ENCODE assay signal across 22 mouse cellular contexts in the genomic region with DNA sequence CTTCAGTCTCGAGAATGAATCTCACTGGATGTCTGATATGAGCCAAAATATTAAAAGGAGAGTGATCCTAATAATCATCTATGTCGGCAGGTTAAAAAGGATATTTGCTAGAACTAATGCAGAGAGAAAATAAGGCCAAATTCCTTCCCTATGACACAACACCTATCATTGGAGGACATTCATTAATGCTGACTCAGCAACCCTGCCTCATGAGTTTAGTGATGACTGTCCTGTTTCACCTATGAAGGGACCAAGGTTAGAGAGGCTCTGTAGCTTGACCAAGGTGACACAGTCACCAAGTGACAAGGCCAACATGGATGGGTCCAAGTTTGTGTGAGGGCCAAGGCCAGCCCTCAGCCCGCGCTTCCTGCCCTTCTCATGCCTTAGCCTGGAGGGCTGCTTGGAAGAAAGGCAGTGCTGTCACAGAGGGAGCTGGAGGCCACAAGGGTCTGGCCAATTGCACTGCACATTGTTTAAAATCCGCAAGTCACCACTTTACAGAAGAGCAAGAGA.
DNase-seq lines count a peak whose midpoint lies in the region; TF ChIP-seq lines count a peak whose summit lies in the region.
"Had no signal": no experiment of that assay in that cellular context is flagged by ENCODE, and none has a peak within 500 bp of the region (broad histone marks: within the 10 kb centered on the region; RNA-seq: fewer than 3 reads in every experiment).

No protein-coding gene starts in this region.

- TF ChIP-seq POLR2A in CH12.LX (IDR thresholded peaks at IDR 0.05; ENCODE audit: low read depth, low read length), result no peak
- no peak for TF ChIP-seq POLR2A in cortical plate, adult 2 months (IDR thresholded peaks at IDR 0.05; ENCODE audit: extremely low read depth, insufficient read depth, low read length)

- in situ Hi-C loops in CH12.LX (cut with MboI; ENCODE audit: low pct_ligation_motif_present, low pct_unique_long_range_greater_than_20kb, low sequenced_read_pairs), result no loop called here

- H3K9ac ChIP-seq in CH12.LX (ENCODE audit: insufficient read depth, low read depth), result no peak overlapping the region
- H3K9ac ChIP-seq: embryonic facial prominence, embryonic 12.5 days; forebrain, embryonic 12.5 days; hindbrain, embryonic 15.5 days; limb, embryonic 15.5 days; liver, embryonic 14.5 days; lung, embryonic 14.5 days; neural tube, embryonic 13.5 days had no signal

- no peak for TF ChIP-seq CTCF in CH12.LX (conservative IDR thresholded peaks at IDR 0.05 in 1 of 2, IDR thresholded peaks at IDR 0.05 in 1 of 2; ENCODE audit: low read depth in 2 of 2, low read length in 2 of 2)
- no peak for TF ChIP-seq CTCF in cortical plate, adult 2 months (IDR thresholded peaks at IDR 0.05; ENCODE audit: extremely low read depth, insufficient read depth, low read length)

- peak; percentile 35 for DNase-seq in heart, adult 11 months
- DNase-seq in heart, adult 9 months (ENCODE audit: low spot score in 2 of 2), result no peak
- no peak for DNase-seq in CH12.LX (ENCODE audit: extremely low read depth)
- peak; percentile 86 for DNase-seq in adrenal gland, adult 2 months
- DNase-seq in cerebellum, postnatal 4 days (ENCODE audit: low spot score in 2 of 2), result no peak
- DNase-seq in left cerebral cortex, adult 8-10 months (ENCODE audit: low spot score in 2 of 2), result no peak
- DNase-seq: cerebellum, adult 9-11 months; heart, postnatal 4 days; kidney, adult 2 months; kidney, postnatal 14 days; layer of hippocampus, postnatal 36 days; thymus, postnatal 25 days had no signal

- no peaks in the 10 kb centered on the region for H3K4me1 ChIP-seq in CH12.LX (ENCODE audit: control insufficient read depth in 1 of 2, insufficient read depth in 2 of 2)
- peaks cover 4% of the 10 kb centered on the region for H3K4me1 ChIP-seq in cortical plate, adult 2 months (ENCODE audit: control insufficient read depth, insufficient read depth, low read length)
- H3K4me1 ChIP-seq: embryonic facial prominence, embryonic 12.5 days; heart, embryonic 10.5 days; limb, embryonic 15.5 days had no signal

- H3K79me2 ChIP-seq in CH12.LX (replicated peaks; ENCODE audit: control insufficient read depth, extremely low read depth, insufficient read depth, poor library complexity, severe bottlenecking), result no peaks in the 10 kb centered on the region

- H3K9me3 ChIP-seq in CH12.LX (replicated peaks; ENCODE audit: low read length), result no peaks in the 10 kb centered on the region
- H3K9me3 ChIP-seq: embryonic facial prominence, embryonic 12.5 days; forebrain, embryonic 12.5 days; heart, embryonic 10.5 days; hindbrain, embryonic 15.5 days; limb, embryonic 15.5 days; neural tube, embryonic 13.5 days had no signal

- no peak overlapping the region for H3K4me3 ChIP-seq in CH12.LX (replicated peaks in 1 of 3; ENCODE audit: low read depth in 2 of 3, low read length in 2 of 3, poor library complexity in 1 of 3)
- H3K4me3 ChIP-seq in cortical plate, adult 2 months (ENCODE audit: insufficient read depth, low read length), result no peak overlapping the region
- H3K4me3 ChIP-seq: embryonic facial prominence, embryonic 12.5 days; forebrain, embryonic 12.5 days; heart, embryonic 10.5 days; hindbrain, embryonic 15.5 days; limb, embryonic 15.5 days; myocyte; neural tube, embryonic 13.5 days had no signal

- H3K27me3 ChIP-seq in CH12.LX (replicated peaks), result no peaks in the 10 kb centered on the region
- H3K27me3 ChIP-seq: embryonic facial prominence, embryonic 12.5 days; hindbrain, embryonic 15.5 days; limb, embryonic 15.5 days; neural tube, embryonic 13.5 days had no signal

- no peak overlapping the region for H3K27ac ChIP-seq in CH12.LX (ENCODE audit: insufficient read depth, low read depth)
- H3K27ac ChIP-seq in cortical plate, adult 2 months (ENCODE audit: insufficient read depth, low read length), result peak overlapping the region; percentile 42; the same call in 1 of the 2 replicates
- H3K27ac ChIP-seq: embryonic facial prominence, embryonic 12.5 days; forebrain, embryonic 12.5 days; heart, embryonic 10.5 days; hindbrain, embryonic 15.5 days; limb, embryonic 15.5 days; liver, embryonic 14.5 days; neural tube, embryonic 13.5 days had no signal

- H3K4me2 ChIP-seq in CH12.LX (ENCODE audit: insufficient read depth, low read depth, poor library complexity, severe bottlenecking), result no peak overlapping the region
- H3K4me2 ChIP-seq: embryonic facial prominence, embryonic 12.5 days; forebrain, embryonic 12.5 days; hindbrain, embryonic 15.5 days; limb, embryonic 15.5 days; lung, embryonic 14.5 days; neural tube, embryonic 13.5 days had no signal

- TF ChIP-seq EP300 in CH12.LX (IDR thresholded peaks at IDR 0.05; ENCODE audit: low read length), result no peak

- dilution Hi-C loops in CH12.LX (cut with MboI; ENCODE audit: extremely low pct_ligation_motif_present, extremely low pct_unique_long_range_greater_than_20kb, low sequenced_read_pairs), result no loop called here

- H3K36me3 ChIP-seq in CH12.LX (replicated peaks in 1 of 2; ENCODE audit: control insufficient read depth in 1 of 2, insufficient read depth in 1 of 2, low read length in 1 of 2), result no peaks in the 10 kb centered on the region
- H3K36me3 ChIP-seq: embryonic facial prominence, embryonic 12.5 days; forebrain, embryonic 12.5 days; heart, embryonic 10.5 days; hindbrain, embryonic 15.5 days; limb, embryonic 15.5 days; neural tube, embryonic 13.5 days had no signal

- TF ChIP-seq RAD21 in CH12.LX (IDR thresholded peaks at IDR 0.05; ENCODE audit: low read depth, low read length), result no peak

TF ChIP-seq in CH12.LX, 34 proteins besides CTCF, POLR2A, EP300 and RAD21:
- TF ChIP-seq MAX (IDR thresholded peaks at IDR 0.05; ENCODE audit: low read length) (no peak), MAFK (IDR thresholded peaks at IDR 0.05; ENCODE audit: insufficient replicate concordance, low read length) (peak; percentile 98)

Comparison
In these comparisons a context has a peak if more than half of its experiments do, and no peak if none do; other contexts are left out.
1. DNase-seq: peak in heart, adult 11 months (single experiment) and adrenal gland, adult 2 months (single experiment); none in heart, adult 9 months (0 of 2), CH12.LX (single experiment), cerebellum, postnatal 4 days (0 of 2) and left cerebral cortex, adult 8-10 months (0 of 2).